25 mouse cellular contexts compared by ENCODE assay signal in the genomic region with DNA sequence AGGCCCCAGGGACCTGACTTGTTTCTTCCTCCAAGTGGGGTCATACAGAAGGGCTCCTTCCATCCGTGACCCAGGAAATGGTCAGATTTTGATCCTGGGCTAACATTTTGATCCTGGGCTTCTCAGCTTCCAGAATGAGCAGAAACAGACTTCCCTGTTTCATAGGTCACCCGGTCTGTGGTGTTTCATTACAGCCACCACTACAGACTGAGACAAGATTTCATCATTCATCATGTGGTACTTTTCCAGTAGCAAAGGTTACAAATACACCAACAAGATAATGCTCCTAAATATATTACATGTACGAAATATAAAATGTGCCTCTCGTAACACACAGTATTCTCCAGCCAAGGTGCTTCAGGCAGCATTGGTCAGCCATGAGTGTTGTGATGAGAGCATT. TPM values are rescaled to one million over a fixed set of nuclear protein-coding genes. Genes with fewer than 3 reads are reported as not detected.
DNase-seq lines count a peak whose midpoint lies in the region; ATAC-seq and TF ChIP-seq lines count a peak whose summit lies in the region.
"Had no signal": no experiment of that assay in that cellular context is flagged by ENCODE, and none has a peak within 500 bp of the region (broad histone marks: within the 10 kb centered on the region; RNA-seq: fewer than 3 reads in every experiment).

No protein-coding gene starts in this region.

- DNase-seq in heart, postnatal 0 days (ENCODE audit: low spot score): no peak
- DNase-seq in liver, postnatal 0 days: no peak
- no peak for DNase-seq in liver
- no peak for DNase-seq in cerebellum, adult 8-10 months
- no peak for DNase-seq in spleen, postnatal 36 days (ENCODE audit: low spot score in 2 of 2)
- DNase-seq: adrenal gland, postnatal 14 days; cerebellum, adult 11 months; cerebellum, adult 9-11 months; cerebellum, postnatal 36 days; gastrocnemius, adult 2 months; gastrocnemius, postnatal 25 days; heart, postnatal 10 days; heart, postnatal 4 days had no signal

- H3K79me2 ChIP-seq in myocyte (ENCODE audit: control insufficient read depth, insufficient read depth): no peaks in the 10 kb centered on the region

- no peaks in the 10 kb centered on the region for H3K36me3 ChIP-seq in heart, postnatal 0 days (replicated peaks; ENCODE audit: control insufficient read depth, insufficient read depth, low read length)
- no peaks in the 10 kb centered on the region for H3K36me3 ChIP-seq in heart, embryonic 12.5 days
- H3K36me3 ChIP-seq in liver, postnatal 0 days (replicated peaks; ENCODE audit: insufficient read depth, low read length): peaks cover 7% of the 10 kb centered on the region; the same call in 1 of the 2 replicates
- H3K36me3 ChIP-seq in myocyte (ENCODE audit: control insufficient read depth, insufficient read depth): no peaks in the 10 kb centered on the region
- H3K36me3 ChIP-seq: embryonic facial prominence, embryonic 13.5 days; hindbrain, embryonic 12.5 days had no signal

- H3K9me3 ChIP-seq in heart, postnatal 0 days (replicated peaks; ENCODE audit: control insufficient read depth, low read length): no peaks in the 10 kb centered on the region
- no peaks in the 10 kb centered on the region for H3K9me3 ChIP-seq in heart, embryonic 12.5 days (replicated peaks)
- no peaks in the 10 kb centered on the region for H3K9me3 ChIP-seq in liver, postnatal 0 days (ENCODE audit: low read length)
- H3K9me3 ChIP-seq: embryonic facial prominence, embryonic 13.5 days; forebrain, embryonic 13.5 days; heart, embryonic 13.5 days; hindbrain, embryonic 12.5 days had no signal

- TF ChIP-seq CTCF in heart, postnatal 0 days (IDR thresholded peaks at IDR 0.05; ENCODE audit: low read depth): no peak
- TF ChIP-seq CTCF in liver, postnatal 0 days (IDR thresholded peaks at IDR 0.05; ENCODE audit: low read depth): no peak
- no peak for TF ChIP-seq CTCF in bone marrow macrophage, adult 2 months (IDR thresholded peaks at IDR 0.05; ENCODE audit: low read depth, low read length)

- WGBS in heart, postnatal 0 days: 78% methylated on average over 4 of the region's 4 CpGs
- 71% methylated on average over 4 of the region's 4 CpGs for WGBS in heart, embryonic 12.5 days
- 58% methylated on average over 4 of the region's 4 CpGs for WGBS in liver, postnatal 0 days (ENCODE audit: insufficient replicate concordance)

- no peaks in the 10 kb centered on the region for H3K27me3 ChIP-seq in heart, postnatal 0 days (ENCODE audit: control insufficient read depth, insufficient read depth, low read length)
- no peaks in the 10 kb centered on the region for H3K27me3 ChIP-seq in heart, embryonic 12.5 days (replicated peaks)
- no peaks in the 10 kb centered on the region for H3K27me3 ChIP-seq in liver, postnatal 0 days (ENCODE audit: insufficient read depth, low read length)
- no peaks in the 10 kb centered on the region for H3K27me3 ChIP-seq in myocyte (ENCODE audit: control insufficient read depth, insufficient read depth, insufficient read length)
- H3K27me3 ChIP-seq: CH12.LX; embryonic facial prominence, embryonic 13.5 days; forebrain, embryonic 13.5 days; heart, embryonic 13.5 days; hindbrain, embryonic 12.5 days; Patski had no signal

- H3K4me2 ChIP-seq in heart, postnatal 0 days (ENCODE audit: low read depth, low read length): no peak overlapping the region
- H3K4me2 ChIP-seq in heart, embryonic 12.5 days: no peak overlapping the region
- H3K4me2 ChIP-seq in liver, postnatal 0 days (ENCODE audit: low read depth, low read length): no peak overlapping the region
- peak overlapping the region; percentile 60 for H3K4me2 ChIP-seq in myocyte (ENCODE audit: low read depth)
- H3K4me2 ChIP-seq: embryonic facial prominence, embryonic 13.5 days; forebrain, embryonic 13.5 days; heart, embryonic 13.5 days; hindbrain, embryonic 12.5 days had no signal

- H3K9ac ChIP-seq in heart, postnatal 0 days (replicated peaks; ENCODE audit: low read depth, low read length): no peak overlapping the region
- H3K9ac ChIP-seq in heart, embryonic 12.5 days: no peak overlapping the region
- no peak overlapping the region for H3K9ac ChIP-seq in liver, postnatal 0 days (replicated peaks)
- H3K9ac ChIP-seq: embryonic facial prominence, embryonic 13.5 days; forebrain, embryonic 13.5 days; heart, embryonic 13.5 days; hindbrain, embryonic 12.5 days had no signal

- no peak overlapping the region for H3ac ChIP-seq in myocyte (ENCODE audit: control insufficient read depth, insufficient read length)

- TF ChIP-seq EP300 in heart, postnatal 0 days (IDR thresholded peaks at IDR 0.05; ENCODE audit: low read depth): no peak
- TF ChIP-seq EP300 in liver, postnatal 0 days (IDR thresholded peaks at IDR 0.05; ENCODE audit: low read depth): no peak

- no peak for TF ChIP-seq POLR2A in bone marrow macrophage, adult 2 months (IDR thresholded peaks at IDR 0.05; ENCODE audit: borderline replicate concordance, low read depth, low read length)
- no peak for TF ChIP-seq POLR2A in myocyte (IDR thresholded peaks at IDR 0.05; ENCODE audit: insufficient read length, low read depth)

- no peak for ATAC-seq in heart, postnatal 0 days (ENCODE audit: insufficient read depth, low read depth)
- no peak for ATAC-seq in heart, embryonic 12.5 days (ENCODE audit: insufficient number of reproducible peaks, low FRiP score)
- peak; percentile 59 for ATAC-seq in liver, postnatal 0 days
- ATAC-seq: activated CD4-positive, CD25-positive, alpha-beta regulatory T cell, adult 4 months; forebrain, embryonic 13.5 days; hindbrain, embryonic 16.5 days had no signal

- H3K4me3 ChIP-seq in heart, postnatal 0 days (ENCODE audit: low read depth, low read length): no peak overlapping the region
- H3K4me3 ChIP-seq in heart, embryonic 12.5 days: no peak overlapping the region
- H3K4me3 ChIP-seq in liver, postnatal 0 days (ENCODE audit: low read depth, low read length): no peak overlapping the region
- no peak overlapping the region for H3K4me3 ChIP-seq in bone marrow macrophage, adult 2 months (ENCODE audit: insufficient read depth, low read length)
- H3K4me3 ChIP-seq in myocyte: no peak overlapping the region
- H3K4me3 ChIP-seq: embryonic facial prominence, embryonic 13.5 days; forebrain, embryonic 13.5 days; gastrocnemius, adult 2 months; heart, embryonic 13.5 days; hindbrain, embryonic 12.5 days had no signal

- H3K4me1 ChIP-seq in heart, postnatal 0 days (ENCODE audit: control insufficient read depth, insufficient read depth): peaks cover 5% of the 10 kb centered on the region; the same call in 1 of the 2 replicates
- peaks cover 29% of the 10 kb centered on the region for H3K4me1 ChIP-seq in heart, embryonic 12.5 days (replicated peaks)
- H3K4me1 ChIP-seq in liver, postnatal 0 days (ENCODE audit: insufficient read depth): peaks cover 19% of the 10 kb centered on the region
- peaks cover 45% of the 10 kb centered on the region for H3K4me1 ChIP-seq in bone marrow macrophage, adult 2 months (ENCODE audit: control insufficient read depth, insufficient read depth, low read length)

- H3K27ac ChIP-seq in heart, postnatal 0 days (ENCODE audit: low read depth): peak overlapping the region; percentile 2; the same call in 1 of the 2 replicates
- H3K27ac ChIP-seq in heart, embryonic 12.5 days (ENCODE audit: poor library complexity, severe bottlenecking): no peak overlapping the region
- H3K27ac ChIP-seq in liver, postnatal 0 days (ENCODE audit: low read depth): peak overlapping the region; percentile 39; the same call in 1 of the 2 replicates
- peak overlapping the region; percentile 70 for H3K27ac ChIP-seq in bone marrow macrophage, adult 2 months (ENCODE audit: insufficient read depth, low read depth, low read length)
- H3K27ac ChIP-seq: embryonic facial prominence, embryonic 13.5 days; forebrain, embryonic 13.5 days; gastrocnemius, adult 2 months; hindbrain, embryonic 12.5 days had no signal

TF ChIP-seq in myocyte, 11 proteins besides CTCF, POLR2A, EP300 and RAD21:
- 0 out of 2 replicates have a peak, but pooled peaks have one; percentile 30 for TF ChIP-seq CEBPB (IDR thresholded peaks at IDR 0.05; ENCODE audit: insufficient read depth, poor library complexity, severe bottlenecking)
- TF ChIP-seq TCF12 (IDR thresholded peaks at IDR 0.05; ENCODE audit: insufficient read depth, poor library complexity, severe bottlenecking): no peak

RNA-seq across cellular contexts. Expression of gene Sh3bgrl2, which starts 27.3 kb away (rescaled TPM):
- 3.6 and 3.8 TPM in 2 replicates for total RNA-seq in heart, postnatal 0 days (2014; rRNA removed; ENCODE audit: low replicate concordance)
- polyA plus RNA-seq in heart, postnatal 0 days (2015; fragmentation: Nextera tagmentation; extraction: Ambion mirVana): 4.7 and 5.7 TPM in 2 replicates
- polyA plus RNA-seq in heart, embryonic 12.5 days (2016; fragmentation: Nextera tagmentation; extraction: Ambion mirVana): 19.0 and 22.3 TPM in 2 replicates
- polyA plus RNA-seq in liver, postnatal 0 days (2015; fragmentation: Nextera tagmentation; extraction: Ambion mirVana): 21.2 and 22.2 TPM in 2 replicates
- polyA plus RNA-seq in bone marrow macrophage, adult 2 months (2012; ENCODE audit: insufficient read depth, insufficient read length, missing spikeins): 17.7 and 20.0 TPM in 2 replicates
- polyA plus RNA-seq in myocyte (2012; fragmentation: generic; extraction: Trizol): 4.0 TPM
- total RNA-seq: granulocyte monocyte progenitor cell, adult 5-6 weeks had no signal
